21 mouse cellular contexts compared by ENCODE assay signal in the genomic region with DNA sequence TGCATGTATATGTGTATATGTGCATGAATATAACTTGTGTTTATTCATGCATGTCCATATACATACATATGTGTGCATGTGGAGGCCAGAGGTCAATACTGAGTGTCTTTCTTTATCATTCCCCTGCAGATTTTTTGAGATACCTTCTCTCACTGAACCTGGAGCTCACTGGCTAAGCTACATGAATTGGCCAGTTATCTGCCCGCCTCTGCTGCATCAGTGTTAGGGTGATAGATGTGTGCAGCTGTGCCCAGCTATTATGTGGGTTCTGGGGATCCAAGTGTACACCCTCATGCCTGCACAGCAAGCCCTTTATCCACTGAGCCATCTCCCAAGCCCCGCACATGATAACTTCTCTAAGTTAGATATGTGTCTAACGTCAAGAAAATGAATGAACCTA. TPM values are rescaled to one million over a fixed set of nuclear protein-coding genes. Genes with fewer than 3 reads are reported as not detected.
DNase-seq lines count a peak whose midpoint lies in the region; ATAC-seq and TF ChIP-seq lines count a peak whose summit lies in the region.
"Had no signal": no experiment of that assay in that cellular context is flagged by ENCODE, and none has a peak within 500 bp of the region (broad histone marks: within the 10 kb centered on the region; RNA-seq: fewer than 3 reads in every experiment).

No protein-coding gene starts in this region.

- no peak overlapping the region for H3K4me3 ChIP-seq in spleen, adult 2 months (ENCODE audit: extremely low read depth, insufficient read depth, insufficient read length)
- H3K4me3 ChIP-seq in bone marrow, adult 2 months (replicated peaks; ENCODE audit: control insufficient read depth, low read depth, low read length), result no peak overlapping the region
- no peak overlapping the region for H3K4me3 ChIP-seq in liver, embryonic 11.5 days (ENCODE audit: low read depth, low read length)
- no peak overlapping the region for H3K4me3 ChIP-seq in stomach, postnatal 0 days (ENCODE audit: low read depth, low read length)
- H3K4me3 ChIP-seq: embryonic facial prominence, embryonic 13.5 days; heart, embryonic 12.5 days; hindbrain, embryonic 13.5 days; limb, embryonic 10.5 days; midbrain, embryonic 10.5 days had no signal

- no peak for DNase-seq in spleen, adult 2 months (ENCODE audit: low read depth in 1 of 2, low spot score in 2 of 2)
- no peak for DNase-seq in spleen, postnatal 14 days (ENCODE audit: low spot score in 2 of 2)
- DNase-seq in liver, embryonic 11.5 days (ENCODE audit: low spot score), result no peak
- DNase-seq in cerebellum, adult 18-20 months, result no peak
- no peak for DNase-seq in stomach, postnatal 0 days (ENCODE audit: low spot score)
- DNase-seq: adrenal gland, postnatal 25 days; cerebellum, adult 2 months; forebrain, postnatal 0 days; heart, postnatal 14 days; kidney, adult 2 months; kidney, postnatal 25 days; lung, adult 2 months; right cerebral cortex, postnatal 25 days had no signal

- 51% methylated on average over 3 of the region's 3 CpGs for WGBS in spleen, adult 2 months
- WGBS in bone marrow, adult 2 months, result 18% methylated on average over 3 of the region's 3 CpGs
- WGBS in liver, embryonic 11.5 days, result 56% methylated on average over 3 of the region's 3 CpGs
- WGBS in stomach, postnatal 0 days, result 74% methylated on average over 3 of the region's 3 CpGs

- H3K27me3 ChIP-seq in spleen, adult 2 months (ENCODE audit: control insufficient read depth, insufficient read depth, low read length), result no peaks in the 10 kb centered on the region
- H3K27me3 ChIP-seq in liver, embryonic 11.5 days (replicated peaks; ENCODE audit: control insufficient read depth, insufficient read depth, low read length), result no peaks in the 10 kb centered on the region
- H3K27me3 ChIP-seq in stomach, postnatal 0 days (ENCODE audit: control insufficient read depth, insufficient read depth, low read length), result no peaks in the 10 kb centered on the region
- H3K27me3 ChIP-seq: embryonic facial prominence, embryonic 13.5 days; heart, embryonic 12.5 days; hindbrain, embryonic 13.5 days had no signal

- no peak for TF ChIP-seq CTCF in spleen, adult 2 months (IDR thresholded peaks at IDR 0.05; ENCODE audit: extremely low read depth, insufficient read depth, insufficient read length, insufficient replicate concordance)
- TF ChIP-seq CTCF in bone marrow, adult 2 months (IDR thresholded peaks at IDR 0.05; ENCODE audit: control insufficient read depth, insufficient read depth, low read length), result no peak
- no peak for TF ChIP-seq CTCF in stomach, postnatal 0 days (IDR thresholded peaks at IDR 0.05; ENCODE audit: low read depth)

- peak overlapping the region; percentile 8; the same call in 1 of the 2 replicates for H3K4me2 ChIP-seq in liver, embryonic 11.5 days
- H3K4me2 ChIP-seq in stomach, postnatal 0 days (replicated peaks; ENCODE audit: low read depth), result no peak overlapping the region
- H3K4me2 ChIP-seq: embryonic facial prominence, embryonic 13.5 days; heart, embryonic 12.5 days; hindbrain, embryonic 13.5 days had no signal

- no peak overlapping the region for H3K9ac ChIP-seq in liver, embryonic 11.5 days (ENCODE audit: low read depth, low read length)
- no peak overlapping the region for H3K9ac ChIP-seq in stomach, postnatal 0 days (ENCODE audit: low read length)
- H3K9ac ChIP-seq: embryonic facial prominence, embryonic 13.5 days; forebrain, postnatal 0 days; heart, embryonic 12.5 days; hindbrain, embryonic 13.5 days had no signal

- peaks cover 39% of the 10 kb centered on the region; the same call in 1 of the 2 replicates for H3K4me1 ChIP-seq in spleen, adult 2 months (ENCODE audit: control insufficient read depth, insufficient read depth, insufficient read length)
- H3K4me1 ChIP-seq in bone marrow, adult 2 months (ENCODE audit: control insufficient read depth, insufficient read depth, low read length), result peaks cover 12% of the 10 kb centered on the region
- peaks cover 56% of the 10 kb centered on the region for H3K4me1 ChIP-seq in liver, embryonic 11.5 days (replicated peaks; ENCODE audit: control insufficient read depth, insufficient read depth, low read length)
- peaks cover 15% of the 10 kb centered on the region for H3K4me1 ChIP-seq in stomach, postnatal 0 days (replicated peaks; ENCODE audit: control insufficient read depth, insufficient read depth)

- TF ChIP-seq POLR2A in spleen, adult 2 months (IDR thresholded peaks at IDR 0.05; ENCODE audit: low read depth, low read length), result no peak
- no peak for TF ChIP-seq POLR2A in bone marrow, adult 2 months (IDR thresholded peaks at IDR 0.05; ENCODE audit: borderline replicate concordance, control insufficient read depth, low read depth, low read length)

- no peaks in the 10 kb centered on the region for H3K9me3 ChIP-seq in liver, embryonic 11.5 days (ENCODE audit: control insufficient read depth, low read length)
- no peaks in the 10 kb centered on the region for H3K9me3 ChIP-seq in stomach, postnatal 0 days (ENCODE audit: control insufficient read depth, low read length)
- H3K9me3 ChIP-seq: embryonic facial prominence, embryonic 13.5 days; G1E; heart, embryonic 12.5 days; hindbrain, embryonic 13.5 days; limb, embryonic 10.5 days; midbrain, embryonic 10.5 days had no signal

- H3K27ac ChIP-seq in spleen, adult 2 months (ENCODE audit: insufficient read depth, low read length), result peak overlapping the region; percentile 48; the same call in 1 of the 2 replicates
- H3K27ac ChIP-seq in bone marrow, adult 2 months (ENCODE audit: control insufficient read depth, insufficient read depth, low read depth, low read length, poor library complexity), result peak overlapping the region; percentile 28; the same call in 1 of the 2 replicates
- peak overlapping the region; percentile 88 for H3K27ac ChIP-seq in liver, embryonic 11.5 days (ENCODE audit: low read depth, low read length)
- H3K27ac ChIP-seq in stomach, postnatal 0 days (replicated peaks), result no peak overlapping the region
- H3K27ac ChIP-seq: embryonic facial prominence, embryonic 13.5 days; hindbrain, embryonic 13.5 days; limb, embryonic 10.5 days; midbrain, embryonic 10.5 days had no signal

- no peaks in the 10 kb centered on the region for H3K36me3 ChIP-seq in spleen, adult 2 months (ENCODE audit: control insufficient read depth, insufficient read depth, low read length)
- H3K36me3 ChIP-seq in liver, embryonic 11.5 days (ENCODE audit: control insufficient read depth, insufficient read depth, low read length), result no peaks in the 10 kb centered on the region
- no peaks in the 10 kb centered on the region for H3K36me3 ChIP-seq in stomach, postnatal 0 days (ENCODE audit: control insufficient read depth, insufficient read depth, low read length)
- H3K36me3 ChIP-seq: embryonic facial prominence, embryonic 13.5 days; G1E; heart, embryonic 12.5 days; hindbrain, embryonic 13.5 days; limb, embryonic 10.5 days; midbrain, embryonic 10.5 days had no signal

- peak; percentile 81 for ATAC-seq in liver, embryonic 11.5 days (replicated peaks; ENCODE audit: low FRiP score)
- ATAC-seq in megakaryocyte progenitor cell, adult 5-6 weeks (replicated peaks; ENCODE audit: poor library complexity), result peak; percentile 27
- no peak for ATAC-seq in stomach, postnatal 0 days (ENCODE audit: low FRiP score, low TSS enrichment)
- ATAC-seq: forebrain, postnatal 0 days had no signal

- no peak for TF ChIP-seq EP300 in stomach, postnatal 0 days (optimal IDR thresholded peaks at IDR 0.05)

RNA-seq across cellular contexts. Expression of a gene that starts 4.2 kb away (rescaled TPM):
- polyA plus RNA-seq in spleen, adult 2 months (2012; rRNA removed), result 8.7 and 9.4 TPM in 2 replicates
- 47.8 and 49.6 TPM in 2 replicates for polyA plus RNA-seq in bone marrow, adult 2 months (2011; ENCODE audit: insufficient read depth, insufficient read length, low replicate concordance, missing spikeins)
- polyA plus RNA-seq in liver, embryonic 11.5 days (2014; fragmentation: Nextera tagmentation; extraction: Ambion mirVana), result 48.2 and 50.1 TPM in 2 replicates
- total RNA-seq in megakaryocyte progenitor cell, adult 5-6 weeks (2015), result 295 and 305 TPM in 2 replicates
- 358 and 441 TPM in 2 replicates for total RNA-seq in megakaryocyte progenitor cell, adult 5-6 weeks (2017)
- polyA plus RNA-seq in stomach, postnatal 0 days (2015; fragmentation: Nextera tagmentation; extraction: Ambion mirVana), result 204 and 217 TPM in 2 replicates

RNA-seq across cellular contexts. Expression of a gene that starts 56.3 kb away (rescaled TPM):
- polyA plus RNA-seq in spleen, adult 2 months (2012; rRNA removed), result 5.1 and 5.6 TPM in 2 replicates
- polyA plus RNA-seq in bone marrow, adult 2 months (2011; ENCODE audit: insufficient read depth, insufficient read length, low replicate concordance, missing spikeins), result 11.8 and 17.4 TPM in 2 replicates
- polyA plus RNA-seq in liver, embryonic 11.5 days (2014; fragmentation: Nextera tagmentation; extraction: Ambion mirVana), result 48.6 and 53.8 TPM in 2 replicates
- 47.0 and 55.1 TPM in 2 replicates for total RNA-seq in megakaryocyte progenitor cell, adult 5-6 weeks (2015)
- 43.3 and 44.2 TPM in 2 replicates for total RNA-seq in megakaryocyte progenitor cell, adult 5-6 weeks (2017)
- polyA plus RNA-seq in stomach, postnatal 0 days (2015; fragmentation: Nextera tagmentation; extraction: Ambion mirVana), result 31.7 and 33.9 TPM in 2 replicates

RNA-seq across cellular contexts. Expression of a gene that starts 56.6 kb away (rescaled TPM):
- 4.2 and 4.4 TPM in 2 replicates for polyA plus RNA-seq in spleen, adult 2 months (2012; rRNA removed)
- polyA plus RNA-seq in bone marrow, adult 2 months (2011; ENCODE audit: insufficient read depth, insufficient read length, low replicate concordance, missing spikeins), result 25.8 and 32.5 TPM in 2 replicates
- polyA plus RNA-seq in liver, embryonic 11.5 days (2014; fragmentation: Nextera tagmentation; extraction: Ambion mirVana), result 95.9 and 103 TPM in 2 replicates
- 72.9 and 88.8 TPM in 2 replicates for total RNA-seq in megakaryocyte progenitor cell, adult 5-6 weeks (2015)
- 36.2 and 55.0 TPM in 2 replicates for total RNA-seq in megakaryocyte progenitor cell, adult 5-6 weeks (2017)
- polyA plus RNA-seq in stomach, postnatal 0 days (2015; fragmentation: Nextera tagmentation; extraction: Ambion mirVana), result 48.7 and 52.8 TPM in 2 replicates
